Mouse (Mus musculus): Measurements from ENCODE around the gene Bicc1. TPM values are rescaled to one million over a fixed set of nuclear protein-coding genes. Genes with fewer than 3 reads are reported as not detected.

Bicc1 gene
- polyA plus RNA-seq, 1 experiment = not detected

GRCm38 (mm10) chr10:70874994-70875538 is 284.4 kb downstream of the Bicc1 start:
- no peak for TF ChIP-seq GATA1 (IDR thresholded peaks at IDR 0.05; ENCODE audit: low read length)

Other genes starting within 250 kb of the Bicc1 start
- gene Tfam, start 78.6 kb upstream of the Bicc1 start, polyA plus RNA-seq (2012) = 8.4 and 14.2 TPM in 2 replicates
- gene Ube2d1, start 125.6 kb upstream of the Bicc1 start, polyA plus RNA-seq (2012) = not detected in 2 replicates
- gene Cisd1, start 185.3 kb upstream of the Bicc1 start, polyA plus RNA-seq (2012) = 44.1 and 62.1 TPM in 2 replicates
- 13.6 and 17.1 TPM in 2 replicates for gene Ipmk, start 188.1 kb upstream of the Bicc1 start, polyA plus RNA-seq (2012)

Measured in G1E-ER4 (cell line).